Mouse (Mus musculus) v-Abl transformed pro-B cells (cell line): ENCODE measurements at regions not wholly inside any gene's neighbourhood (a gene's known extent, or its start where the extent isn't known, plus 50 kb on each side); places are given as distances from the start of the nearest gene placed in this dataset.
"Not testable (repeated sequence)": the region's sequence is repeated elsewhere in the genome, so short reads cannot be mapped to it uniquely, and the experiment has no call there.

Source experiments
- in situ Hi-C, 2 experiments: fragments of 400-800 bp; cut with MboI; formaldehyde crosslinking; loops; one replicate each; pipeline ENCODE4 v1.15.1; 2025; ENCODE audit not compliant: unreplicated experiment in 2 of 2

DNA sequence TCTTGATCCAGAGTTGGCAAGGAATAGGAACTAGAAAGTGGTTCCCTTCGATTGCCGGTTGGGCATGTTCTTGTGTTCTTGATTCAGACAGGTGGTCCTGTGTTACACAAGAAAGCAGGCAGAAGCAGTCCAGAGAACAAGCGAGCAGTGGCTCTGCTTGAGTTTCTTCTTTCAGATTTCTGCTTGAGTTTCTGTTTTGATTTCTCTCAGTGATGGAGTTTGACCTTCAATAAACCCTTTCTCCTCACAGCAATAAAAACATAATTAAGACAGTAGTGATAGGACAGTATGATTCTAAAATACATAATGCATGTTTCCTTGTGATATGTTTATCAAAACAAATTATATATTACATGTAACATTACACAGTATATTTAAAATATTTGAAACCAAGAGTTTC lies 59.1 kb downstream of the Klf6 start:
- in situ Hi-C loops = no loop called here

DNA sequence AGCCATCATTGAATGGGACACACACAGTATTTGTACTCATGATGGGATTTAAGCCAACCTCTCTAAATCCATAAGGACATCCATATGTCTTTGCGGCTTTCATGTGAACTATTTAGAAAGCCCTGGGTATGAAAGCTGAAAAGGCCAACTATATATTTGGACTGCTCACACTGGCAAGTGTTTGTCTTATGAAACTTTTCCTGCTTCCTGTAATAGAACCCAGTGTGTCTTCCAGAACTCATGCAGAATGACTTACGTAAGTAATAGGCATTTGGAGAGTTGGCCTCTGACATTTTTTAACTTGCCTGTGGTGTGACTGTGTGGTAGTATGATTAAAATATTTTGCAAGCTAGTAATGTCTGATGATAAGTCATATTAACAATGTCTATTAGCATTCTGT lies 70.2 kb downstream of the Klf6 start:
- in situ Hi-C loops = no loop called here

DNA sequence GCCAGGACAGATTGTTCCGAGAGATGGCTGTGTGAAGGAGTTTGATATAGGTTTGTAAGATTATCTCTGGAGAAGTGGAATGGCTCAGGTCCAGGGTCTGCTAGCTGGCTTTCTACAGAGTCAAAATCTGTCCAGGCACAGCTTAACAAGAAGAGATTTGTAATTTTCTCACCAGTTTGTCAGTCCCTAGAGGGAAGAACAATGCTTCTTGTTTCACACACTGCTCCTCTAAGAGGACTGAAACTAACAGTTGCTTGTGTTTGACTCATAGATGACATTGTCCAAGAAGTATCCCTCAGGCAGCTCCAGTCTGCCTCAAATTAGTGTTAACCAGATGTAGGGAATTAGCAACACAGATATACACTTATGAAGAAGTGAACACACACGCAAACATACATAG lies 76.2 kb downstream of the Klf6 start:
- in situ Hi-C loops = no loop called here

DNA sequence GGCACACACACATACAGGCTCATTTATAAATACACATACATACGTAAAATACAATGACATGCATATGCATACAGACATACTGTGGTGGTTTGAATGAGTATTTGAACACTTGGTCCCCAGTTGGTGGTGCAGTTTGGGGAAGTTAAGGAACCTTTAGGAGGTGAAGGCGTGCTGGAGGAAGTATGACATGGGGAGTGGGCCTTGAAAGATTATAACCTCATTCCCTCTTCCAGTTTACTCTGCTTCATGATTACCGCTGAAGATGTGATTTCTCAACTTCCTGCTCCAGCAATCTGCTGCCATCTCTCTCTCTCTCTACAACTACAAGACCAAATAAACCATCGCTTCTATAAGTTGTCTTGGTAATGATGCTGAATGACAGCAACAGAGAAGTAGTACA lies 76.7 kb downstream of the Klf6 start:
- in situ Hi-C loops = no loop called here

DNA sequence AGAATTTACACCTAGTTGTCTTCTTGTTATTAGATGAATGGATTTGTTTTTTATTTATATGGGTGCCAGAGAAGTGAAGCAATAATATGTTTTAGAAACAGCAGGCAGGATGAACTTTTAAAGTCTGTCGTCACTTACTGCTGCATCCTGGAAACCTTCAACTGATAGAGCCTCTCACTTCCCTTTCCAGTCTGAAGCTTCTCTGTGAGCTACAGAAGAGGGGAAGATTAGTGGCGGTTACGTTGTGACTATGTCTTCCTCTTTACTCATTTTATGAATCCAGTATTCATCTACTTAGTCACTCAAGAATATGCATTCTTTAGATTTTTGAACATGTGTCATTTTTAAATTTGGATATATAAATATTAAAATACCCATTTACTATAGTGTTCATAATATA lies 78.1 kb downstream of the Klf6 start:
- in situ Hi-C loops = no loop called here

DNA sequence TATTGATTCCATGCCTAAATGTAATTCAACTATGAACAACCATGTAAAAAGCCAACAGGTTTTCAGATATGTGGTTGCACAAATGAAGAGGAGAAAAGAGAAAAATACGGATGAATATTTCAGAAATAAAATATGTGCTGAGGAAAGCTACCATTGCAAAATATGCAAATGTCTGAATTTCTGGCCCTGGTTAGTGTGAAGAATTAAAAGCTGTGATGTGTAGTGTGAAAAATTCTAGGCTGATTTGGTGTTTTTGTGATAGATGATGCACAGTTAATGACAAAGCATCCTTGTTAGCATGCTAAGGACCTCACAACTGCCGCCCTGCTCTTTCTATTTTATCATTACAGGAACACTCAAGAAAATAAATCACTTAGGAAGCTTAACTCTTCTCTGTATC lies 91.6 kb downstream of the Klf6 start:
- in situ Hi-C loops = no loop called here

DNA sequence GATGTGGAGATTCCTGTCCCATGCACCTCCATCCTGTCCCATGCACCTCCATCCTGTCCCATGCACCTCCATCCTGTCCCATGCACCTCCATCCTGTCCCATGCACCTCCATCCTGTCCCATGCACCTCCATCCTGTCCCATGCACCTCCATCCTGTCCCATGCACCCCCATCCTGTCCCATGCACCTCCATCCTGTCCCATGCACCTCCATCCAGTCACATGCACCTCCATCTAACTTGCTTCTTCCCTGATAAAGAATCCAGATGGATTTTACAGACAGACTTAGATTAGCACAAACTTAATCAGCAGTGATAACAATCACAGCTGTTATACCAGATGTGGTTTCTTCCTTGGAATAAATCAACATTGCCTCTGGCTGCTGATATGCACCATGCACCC lies 93.8 kb downstream of the Klf6 start:
- in situ Hi-C loops = not testable (repeated sequence)

DNA sequence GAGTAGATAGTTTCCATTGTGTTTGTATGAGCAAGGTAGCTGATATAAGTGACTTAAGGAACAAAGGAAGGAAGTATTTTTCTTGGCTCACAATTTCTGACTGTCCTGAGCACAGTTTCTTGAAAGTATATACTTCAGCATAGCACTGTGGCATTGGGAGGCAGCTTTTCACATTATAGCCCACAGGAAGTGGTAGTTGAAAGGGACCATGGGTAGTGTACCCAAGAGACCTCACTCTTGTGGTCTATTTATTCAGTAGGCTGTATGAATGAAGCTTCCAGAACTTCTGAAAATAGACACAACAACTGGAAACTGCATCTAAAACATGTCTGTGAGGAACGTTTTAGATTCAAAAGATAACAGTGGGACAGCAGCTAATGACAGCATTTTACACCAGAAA lies 94.9 kb downstream of the Klf6 start:
- in situ Hi-C loops = no loop called here

DNA sequence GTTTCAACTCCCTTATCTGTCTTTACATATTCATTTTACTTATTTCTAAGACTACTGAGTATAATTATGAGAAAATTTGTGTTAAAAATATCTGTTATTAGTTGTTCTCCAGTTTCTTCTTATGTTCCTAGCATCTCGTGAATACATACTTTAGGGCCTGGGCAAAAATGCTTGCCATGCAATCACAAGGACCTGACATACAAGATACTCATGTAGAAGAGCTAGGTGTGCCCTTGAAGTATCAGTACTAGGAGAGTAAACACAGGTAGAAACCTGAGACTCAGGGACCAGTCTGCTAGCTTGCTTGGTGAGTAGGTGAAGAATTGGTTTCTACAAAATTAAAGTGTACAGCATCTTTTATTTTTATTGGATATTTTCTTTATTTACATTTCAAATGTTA lies 101.7 kb downstream of the Klf6 start:
- in situ Hi-C loops = no loop called here

DNA sequence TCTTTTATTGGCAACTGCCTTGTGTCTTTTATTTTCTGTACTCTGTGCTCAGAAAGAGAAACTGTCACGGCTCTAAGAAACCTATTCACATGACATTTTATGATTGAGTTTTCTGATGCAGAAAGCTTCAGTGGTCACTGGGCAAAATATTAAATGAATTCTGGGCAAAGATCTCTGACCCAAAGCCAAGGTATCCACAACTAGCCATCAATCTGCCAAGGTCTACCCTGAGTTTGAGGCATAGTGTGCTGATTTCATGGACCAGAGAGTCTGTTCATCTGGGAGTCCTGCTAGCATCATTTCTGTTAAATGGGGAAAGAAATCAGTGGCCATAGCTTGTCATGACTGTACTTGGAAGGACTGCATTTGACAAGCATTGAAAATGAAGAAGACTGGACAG lies 103.3 kb downstream of the Klf6 start:
- in situ Hi-C loops = no loop called here

DNA sequence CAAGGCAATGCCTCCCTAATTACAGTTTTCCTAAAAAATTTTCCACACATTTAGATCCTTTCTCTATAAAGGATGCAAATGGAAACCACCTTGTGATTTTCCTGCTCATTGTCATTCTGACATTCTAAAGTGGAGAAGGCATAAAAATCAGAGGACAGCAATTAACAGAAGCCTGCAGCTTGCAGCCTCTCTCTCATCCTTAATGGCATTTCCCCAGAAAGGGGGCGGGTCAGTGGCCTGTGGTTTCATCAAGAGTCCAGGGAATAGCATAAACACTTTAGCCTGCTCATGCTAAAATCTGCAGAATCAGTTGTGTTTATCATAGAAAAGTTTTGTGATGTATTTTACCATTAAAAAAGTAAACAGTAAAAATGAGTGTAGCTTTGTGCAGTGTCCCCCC lies 117.3 kb downstream of the Klf6 start:
- in situ Hi-C loops = no loop called here

DNA sequence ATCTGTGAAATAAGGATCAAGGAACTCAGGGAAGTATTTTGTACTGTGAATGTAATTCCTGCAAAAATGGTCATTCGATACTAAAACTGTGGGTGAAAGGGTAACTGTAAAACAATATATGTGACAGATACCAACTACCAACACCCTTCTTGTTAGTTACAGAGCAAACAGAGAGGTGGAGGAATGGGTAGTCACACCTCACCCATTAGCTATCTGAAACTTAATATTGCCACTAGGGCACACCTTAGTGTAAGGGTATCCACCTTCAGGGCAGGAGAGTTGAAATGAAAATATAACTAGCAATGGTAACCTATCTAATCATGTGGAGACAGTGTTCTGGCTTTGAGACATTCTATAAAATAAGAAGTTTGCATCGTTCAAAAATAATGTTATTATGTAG lies 126.2 kb downstream of the Klf6 start:
- in situ Hi-C loops = no loop called here

DNA sequence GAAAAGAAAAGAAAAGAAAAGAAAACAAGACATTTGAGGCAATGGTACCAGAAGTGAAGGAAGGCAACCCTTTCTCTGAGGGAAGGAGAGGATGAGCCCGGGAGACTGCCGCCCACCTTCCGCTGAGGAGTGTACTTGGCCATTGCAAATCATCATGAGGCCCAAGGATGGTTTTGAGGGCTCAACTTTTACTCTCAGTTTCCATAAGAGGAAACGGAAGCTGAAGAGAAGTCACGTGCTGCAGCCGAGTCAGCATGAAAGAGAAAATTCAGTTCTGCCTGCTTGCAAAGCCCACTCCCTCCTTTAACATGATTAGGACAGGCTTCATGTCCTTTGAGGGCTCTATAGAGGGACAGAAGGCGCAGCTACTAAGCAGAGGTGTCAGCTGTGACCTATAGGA lies 127.1 kb downstream of the Klf6 start:
- in situ Hi-C loops = no loop called here

DNA sequence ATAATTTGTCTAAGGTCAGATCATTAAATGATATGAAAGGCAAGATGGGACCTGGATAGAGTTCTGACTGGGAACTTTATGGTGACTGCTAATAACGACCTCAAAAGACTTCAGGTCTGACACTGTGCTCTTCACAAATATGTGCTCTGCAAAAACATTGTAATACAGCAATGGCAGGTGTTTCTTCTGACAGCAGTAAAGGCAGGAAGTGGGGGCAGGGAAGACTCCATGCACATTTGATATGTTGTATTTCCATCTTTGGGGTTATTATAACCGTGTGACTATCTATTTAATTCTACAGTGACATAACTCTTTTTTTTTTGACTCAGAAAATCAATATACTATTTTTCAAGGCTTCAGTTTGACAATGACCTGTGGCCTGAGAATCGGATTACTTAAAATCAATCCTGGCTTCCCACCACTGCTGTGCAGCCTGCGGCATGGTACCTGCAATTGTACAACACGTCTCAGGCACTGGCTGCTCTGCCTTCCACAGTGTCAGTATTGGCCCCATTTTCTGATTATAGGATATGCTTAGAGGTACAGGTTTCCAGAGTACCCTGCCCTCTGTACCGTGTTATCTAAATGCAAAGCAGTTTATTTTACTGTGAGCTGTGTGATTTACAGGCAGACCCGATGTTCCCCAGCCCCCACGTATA lies 139.4 kb downstream of the Klf6 start:
- in situ Hi-C loops = no loop called here

DNA sequence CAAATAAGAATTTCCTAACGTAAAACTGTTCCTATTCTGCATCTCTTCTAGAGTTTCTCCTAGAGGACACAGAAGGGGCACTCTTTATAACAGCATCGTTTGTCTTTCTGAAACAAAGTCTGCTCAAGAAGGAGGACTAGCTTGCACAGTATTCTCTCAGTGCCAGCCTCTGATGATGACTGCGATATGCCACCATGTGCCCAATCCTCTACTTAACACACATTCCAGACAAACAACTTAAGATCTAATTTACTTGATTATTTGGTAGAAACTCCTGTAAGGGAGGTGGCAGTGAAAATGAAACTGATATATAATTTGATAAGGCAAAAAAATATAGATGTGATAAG lies 139.9 kb downstream of the Klf6 start:
- in situ Hi-C loops = no loop called here

DNA sequence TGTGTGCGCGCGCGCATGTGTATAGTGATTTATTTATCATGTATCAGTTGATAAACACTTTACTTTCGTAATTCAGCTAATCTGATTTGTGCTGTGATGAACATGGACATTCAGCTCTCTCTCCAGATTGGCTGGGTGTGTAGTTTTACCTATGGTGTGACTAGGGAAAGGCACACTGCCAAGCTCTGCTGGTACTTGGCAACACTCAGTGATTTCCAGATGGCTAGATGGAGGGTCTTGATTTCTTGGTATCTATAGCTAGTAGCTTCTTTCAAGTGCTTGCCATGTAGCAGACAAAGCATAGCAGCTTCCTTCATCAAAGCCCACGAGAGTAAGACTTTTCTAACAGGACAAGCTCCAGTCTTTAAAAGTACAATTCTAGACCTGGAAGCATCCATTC lies 144.6 kb downstream of the Klf6 start:
- in situ Hi-C loops = no loop called here

DNA sequence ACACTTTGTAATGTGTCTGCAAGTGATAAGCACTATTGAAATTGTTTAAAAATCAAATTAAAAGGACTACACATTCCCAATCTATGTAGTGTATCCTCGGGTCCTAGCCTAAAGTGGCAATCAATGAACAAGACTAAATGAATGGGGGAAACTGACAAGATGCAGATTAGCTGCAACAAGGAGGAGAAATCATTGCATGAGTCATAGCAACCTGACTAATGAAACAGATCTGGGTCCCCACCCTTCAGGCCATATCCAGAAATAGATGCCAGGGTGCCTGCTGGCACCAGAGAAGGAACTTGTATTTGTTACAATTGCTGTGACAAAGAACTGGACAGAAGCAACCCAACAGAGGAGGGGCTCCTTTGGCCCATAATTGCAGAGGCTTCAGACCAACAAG lies 148.4 kb downstream of the Klf6 start:
- in situ Hi-C loops = no loop called here

DNA sequence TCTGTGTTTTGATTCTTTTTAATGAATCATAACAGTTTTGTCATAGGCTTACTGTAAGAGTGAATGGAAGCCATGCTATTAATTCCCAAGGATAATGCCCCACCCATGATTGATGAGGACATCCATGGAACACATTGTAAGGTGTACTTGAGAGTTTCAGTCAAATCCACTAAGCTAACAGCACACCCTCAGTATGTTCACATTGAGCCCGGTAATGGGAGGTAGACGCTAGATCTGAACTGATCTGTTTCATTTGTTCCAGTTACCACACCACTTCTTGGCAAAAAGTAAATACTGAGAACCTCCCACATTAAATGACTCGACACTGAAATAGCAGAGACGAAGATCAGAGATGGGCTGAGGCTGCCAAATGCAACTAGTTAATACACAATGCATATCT lies 165.9 kb downstream of the Klf6 start:
- in situ Hi-C loops = no loop called here

DNA sequence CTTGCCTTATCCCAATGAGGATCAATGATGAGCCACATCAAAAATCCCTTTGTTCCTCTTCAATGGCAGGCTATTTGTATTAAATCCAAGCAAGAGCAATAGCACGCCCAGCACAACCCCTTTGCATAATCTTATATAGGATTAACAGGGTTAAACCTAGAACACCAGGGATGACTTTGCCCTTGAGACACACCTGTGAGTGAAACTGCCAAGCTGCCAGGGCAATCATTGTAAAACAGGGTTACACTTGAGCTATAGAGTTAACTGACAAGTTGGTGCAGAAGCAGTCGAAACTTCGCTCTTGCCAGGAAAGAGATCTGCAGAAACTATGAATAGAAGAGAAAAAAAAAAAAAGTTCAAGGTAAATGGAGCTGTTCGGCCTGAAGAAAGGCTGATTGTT lies 167.6 kb downstream of the Klf6 start:
- in situ Hi-C loops = no loop called here

DNA sequence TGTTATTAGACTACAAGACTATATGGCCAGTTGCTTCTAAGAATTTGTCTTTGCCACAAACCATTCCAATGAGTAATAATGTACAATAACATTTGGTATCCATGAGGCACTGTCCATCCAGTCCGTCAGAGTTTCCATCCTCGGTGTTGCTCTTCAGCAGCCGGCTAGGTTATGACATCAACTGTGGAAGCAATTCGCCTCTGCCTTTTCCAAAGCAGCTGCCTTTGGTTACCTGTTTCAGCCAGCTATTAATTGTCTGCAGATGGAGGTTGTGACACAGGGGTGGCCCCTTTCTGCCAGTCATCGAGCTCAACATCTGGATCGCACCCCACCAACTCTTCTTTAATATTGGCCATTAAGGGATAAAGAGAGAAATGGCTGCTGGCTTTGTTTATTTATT lies 168.2 kb downstream of the Klf6 start:
- in situ Hi-C loops = no loop called here

DNA sequence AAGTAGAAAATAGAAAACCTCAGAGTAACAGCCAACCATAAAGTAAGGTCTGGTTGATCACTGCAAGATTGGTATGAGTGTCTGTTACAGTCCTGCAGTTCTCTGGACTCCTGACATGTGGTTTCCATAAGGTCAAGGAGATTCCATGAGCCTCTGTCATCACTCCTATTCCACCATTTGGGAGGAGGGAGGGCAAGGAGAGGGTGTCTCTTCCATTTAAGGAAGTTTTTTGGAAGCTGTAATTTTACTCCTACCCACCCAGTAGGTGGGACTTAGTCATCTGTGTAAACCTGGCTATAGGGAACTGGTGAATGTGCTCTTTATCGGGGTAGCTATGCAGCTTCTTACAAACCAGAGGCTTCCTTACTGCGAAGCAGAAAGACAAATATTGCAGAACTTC lies 168.8 kb downstream of the Klf6 start:
- in situ Hi-C loops = no loop called here

DNA sequence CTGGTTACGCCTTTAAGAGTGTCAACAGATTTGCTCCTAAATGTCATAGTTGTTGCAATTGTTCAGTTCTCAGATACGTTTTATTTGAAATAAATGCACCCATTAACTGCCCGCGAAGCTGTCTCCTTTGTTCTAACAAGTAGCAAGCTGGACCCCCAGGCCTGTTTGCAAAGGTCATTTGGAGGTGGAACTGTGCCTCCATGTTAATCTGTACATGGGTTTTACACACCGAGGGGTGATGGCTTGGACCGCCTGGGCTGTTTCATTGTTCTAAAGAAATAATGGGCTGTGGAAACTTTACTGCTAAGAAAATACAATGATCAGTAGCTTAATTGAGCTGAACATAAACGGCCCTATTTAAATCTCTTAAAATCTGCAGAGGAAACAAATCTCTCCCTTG lies 178.8 kb downstream of the Klf6 start:
- in situ Hi-C loops = no loop called here

DNA sequence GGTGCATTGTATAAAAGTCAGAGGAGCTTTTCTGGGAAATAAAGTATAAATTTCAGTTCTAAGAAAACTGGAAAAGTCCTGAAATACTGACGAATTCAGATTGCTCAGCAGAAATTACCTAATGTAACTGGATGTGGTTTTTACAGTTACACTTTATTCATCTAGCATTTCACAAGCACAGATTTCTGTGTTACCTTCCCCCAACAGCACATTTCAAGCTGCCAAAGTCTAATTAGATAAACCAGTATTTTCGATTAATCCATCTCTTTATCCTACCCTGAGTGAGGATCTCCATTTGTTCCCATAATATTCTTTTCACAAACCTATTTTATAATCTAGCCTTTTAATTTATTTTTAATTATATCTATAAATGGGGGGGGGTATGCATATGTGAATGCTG lies 179.4 kb downstream of the Klf6 start:
- in situ Hi-C loops = no loop called here

DNA sequence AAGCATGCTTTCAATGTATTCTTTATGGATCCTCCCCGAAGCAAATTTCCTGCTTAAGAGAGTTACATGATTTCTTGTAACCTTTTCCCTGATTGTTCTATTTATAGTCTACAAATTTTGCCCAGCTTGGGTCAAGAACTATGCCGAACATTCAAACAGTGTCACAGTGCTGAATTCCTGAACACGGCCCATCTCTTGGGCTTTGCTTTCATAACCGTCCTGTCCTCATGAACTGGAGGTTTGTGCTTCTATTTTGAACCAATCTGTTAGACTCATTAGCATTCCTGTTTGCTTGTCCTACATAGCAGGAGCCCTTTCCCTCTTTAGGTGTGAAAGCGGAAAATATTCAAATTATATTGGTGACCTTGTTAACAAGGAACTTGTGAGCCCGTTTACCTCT lies 181.2 kb downstream of the Klf6 start:
- in situ Hi-C loops = no loop called here
